Mouse (Mus musculus) adrenal gland, adult 18-20 months (tissue): ENCODE results near the gene Abraxas2. TPM values are rescaled to one million over a fixed set of nuclear protein-coding genes. Genes with fewer than 3 reads are reported as not detected.

ENCODE experiments used
- DNase-seq, 2 experiments: peaks; one replicate each; pipeline ENCODE4 v3.0.0; 2021 to 2022; ENCODE audit warnings: low spot score in 2 of 2
- total RNA-seq, 2 experiments: library from RNA; stranded (reverse); gene quantifications; 1 replicate in 1 of 2; 2 replicates in 1 of 2; pipeline ENCODE4 v1.2.3; 2021

Gene Abraxas2
- total RNA-seq, 2 experiments from 2014 or later, result 32.9 to 36.9 TPM

DNA sequence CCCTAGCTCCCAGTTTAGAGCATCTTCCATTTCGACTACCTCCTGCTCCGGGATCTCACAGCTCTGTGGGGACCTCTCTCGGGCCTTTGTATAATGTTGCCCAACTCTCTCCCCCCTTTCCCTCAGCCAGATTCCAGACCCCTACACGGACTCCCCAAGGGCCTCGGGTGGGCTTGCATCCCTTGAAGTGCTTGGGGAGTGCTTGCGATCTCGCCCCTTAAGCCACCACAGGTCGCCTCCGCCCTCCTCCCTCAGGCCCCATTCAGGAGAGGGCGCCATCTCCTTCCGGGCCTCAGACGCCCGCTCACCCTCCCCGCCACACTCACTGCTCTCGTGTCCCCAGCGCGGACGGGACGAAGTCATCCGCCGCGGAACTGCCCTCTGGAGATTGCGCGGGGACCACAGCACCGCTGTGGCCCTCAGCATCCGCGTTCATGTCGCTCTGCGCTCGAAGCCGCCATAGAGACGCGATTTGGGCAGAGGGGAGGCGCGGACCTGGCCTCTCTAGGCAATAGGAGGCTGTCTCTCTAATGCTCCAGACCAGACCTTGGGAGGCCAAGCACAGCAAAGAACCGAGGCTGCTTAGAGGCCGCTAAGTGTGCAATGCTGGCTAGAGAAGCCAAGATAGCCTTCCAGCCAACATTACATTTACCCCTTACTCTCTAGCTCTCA lies 6.7 kb upstream of the Abraxas2 start, which contains the start of gene Eef1akmt2:
Gene Eef1akmt2 (minus strand): TSS at position 501 of the 672 bp plus-strand sequence.
- peak; percentile 69 to 70 for DNase-seq

DNA sequence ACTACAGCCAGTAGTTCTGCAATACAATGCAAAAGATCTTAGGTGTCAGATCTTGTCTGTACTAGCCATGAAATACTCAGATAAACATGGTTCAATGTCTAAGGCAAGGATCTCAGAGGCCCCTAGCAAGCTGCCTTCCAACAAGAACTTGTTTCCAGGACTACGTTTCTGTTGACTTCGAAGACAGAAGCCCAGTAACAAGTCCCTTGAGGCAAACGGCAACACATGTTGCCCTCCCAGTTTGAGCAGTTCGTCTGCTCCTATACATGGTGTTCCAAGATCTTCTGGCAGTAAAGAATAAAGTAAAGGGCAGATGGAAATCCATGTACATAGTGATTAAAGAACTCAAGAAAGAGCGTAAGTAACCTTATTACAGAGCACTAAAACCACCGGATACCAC lies 5.7 kb upstream of the Abraxas2 start:
- DNase-seq, result no peak

DNA sequence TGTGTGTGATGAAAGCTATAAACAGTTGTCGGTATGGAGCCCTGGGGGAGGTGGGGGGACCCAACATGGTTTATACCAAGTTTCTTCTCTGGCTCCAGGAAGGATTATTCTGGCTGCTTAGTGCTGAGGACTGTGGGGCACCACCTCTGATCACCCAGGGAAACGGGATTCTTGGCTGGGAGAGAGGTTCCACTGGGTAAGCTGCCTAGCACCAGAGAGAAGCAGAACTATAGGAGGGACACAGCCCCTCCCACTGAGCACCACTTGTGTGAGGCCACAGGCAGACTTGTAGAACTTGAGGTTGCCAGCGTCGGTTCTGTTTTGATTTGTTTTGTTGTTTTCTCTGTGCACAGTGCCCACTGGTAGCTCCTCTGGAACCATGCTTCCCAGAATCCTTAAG lies 5.1 kb upstream of the Abraxas2 start:
- no peak for DNase-seq

- no peak for DNase-seq
Observed at GRCm38 (mm10) chr7:132856083-132856482, 2.9 kb upstream of the Abraxas2 start.

- no peak for DNase-seq
Observed at GRCm38 (mm10) chr7:132858043-132858608, 899 bp upstream of the Abraxas2 start.

- no peak for DNase-seq
Observed at GRCm38 (mm10) chr7:132866316-132866715, 7.3 kb downstream of the Abraxas2 start.

GRCm38 (mm10) chr7:132873043-132873442 lies 14.0 kb downstream of the Abraxas2 start:
- DNase-seq, result no peak

GRCm38 (mm10) chr7:132875391-132876086 lies 16.5 kb downstream of the Abraxas2 start:
- DNase-seq, result no peak

GRCm38 (mm10) chr7:132880276-132880675 lies 21.3 kb downstream of the Abraxas2 start:
- DNase-seq, result no peak

- no peak for DNase-seq
Observed at GRCm38 (mm10) chr7:132882343-132882742, 23.3 kb downstream of the Abraxas2 start.

- no peak for DNase-seq
Observed at GRCm38 (mm10) chr7:132884031-132884430, 25.0 kb downstream of the Abraxas2 start.

DNA sequence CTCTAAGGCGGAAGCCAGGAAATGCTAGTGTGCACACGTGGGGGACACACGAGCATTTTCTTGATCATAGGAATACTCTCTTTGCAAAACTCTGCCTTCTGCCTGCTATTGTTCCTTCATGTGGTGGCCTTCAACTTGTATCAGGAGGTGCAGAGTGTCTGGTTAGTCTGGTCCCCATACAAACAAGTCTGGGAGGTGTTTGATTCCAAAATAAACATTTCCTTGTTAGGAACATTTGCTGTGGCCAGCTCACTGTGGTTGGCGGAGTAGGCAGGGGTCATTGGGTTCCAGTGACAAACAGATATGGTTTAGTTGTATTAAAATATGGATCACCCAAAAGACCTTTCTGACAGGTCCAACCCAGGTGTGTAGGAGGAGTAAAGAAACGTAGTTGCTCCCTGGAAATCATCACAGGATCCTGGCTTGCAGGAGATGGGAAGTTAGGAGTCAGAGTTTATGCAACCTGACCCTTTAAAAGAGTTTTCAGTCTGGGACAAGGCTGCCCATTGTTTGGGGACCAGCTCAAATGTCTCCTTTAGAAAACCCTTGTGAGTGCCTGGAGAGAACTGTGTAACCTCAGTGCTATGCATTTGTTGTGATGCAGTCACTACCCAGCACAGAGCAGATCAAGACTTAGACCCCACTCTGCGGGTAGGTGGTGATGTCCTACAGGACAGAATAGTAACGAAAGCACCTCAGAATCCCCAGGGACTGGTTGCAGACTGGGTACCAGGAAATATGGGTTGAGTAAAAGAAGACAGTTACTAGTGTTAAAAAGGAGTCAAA lies 28.2 kb downstream of the Abraxas2 start:
- peak in 1 of 2 experiments; percentile 6 for DNase-seq

DNA sequence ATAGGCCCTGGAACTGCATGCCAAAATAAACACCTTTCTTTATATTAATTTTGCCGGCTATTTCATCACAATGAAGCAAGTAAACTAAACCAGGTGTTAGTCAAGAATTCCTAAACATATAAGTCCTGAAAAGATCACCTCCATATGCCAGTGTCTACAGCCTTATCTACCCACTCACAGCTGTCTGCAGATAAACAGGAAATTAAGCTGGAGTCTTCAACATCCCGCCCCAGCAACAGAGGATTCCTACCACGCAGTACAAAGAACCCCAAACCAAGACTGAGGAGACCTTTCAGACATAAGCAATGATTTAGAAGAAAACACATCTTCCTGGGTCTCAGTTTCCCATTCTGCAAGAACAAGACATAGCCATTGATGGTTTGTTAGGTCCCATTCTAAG lies 29.0 kb downstream of the Abraxas2 start:
- no peak for DNase-seq

DNA sequence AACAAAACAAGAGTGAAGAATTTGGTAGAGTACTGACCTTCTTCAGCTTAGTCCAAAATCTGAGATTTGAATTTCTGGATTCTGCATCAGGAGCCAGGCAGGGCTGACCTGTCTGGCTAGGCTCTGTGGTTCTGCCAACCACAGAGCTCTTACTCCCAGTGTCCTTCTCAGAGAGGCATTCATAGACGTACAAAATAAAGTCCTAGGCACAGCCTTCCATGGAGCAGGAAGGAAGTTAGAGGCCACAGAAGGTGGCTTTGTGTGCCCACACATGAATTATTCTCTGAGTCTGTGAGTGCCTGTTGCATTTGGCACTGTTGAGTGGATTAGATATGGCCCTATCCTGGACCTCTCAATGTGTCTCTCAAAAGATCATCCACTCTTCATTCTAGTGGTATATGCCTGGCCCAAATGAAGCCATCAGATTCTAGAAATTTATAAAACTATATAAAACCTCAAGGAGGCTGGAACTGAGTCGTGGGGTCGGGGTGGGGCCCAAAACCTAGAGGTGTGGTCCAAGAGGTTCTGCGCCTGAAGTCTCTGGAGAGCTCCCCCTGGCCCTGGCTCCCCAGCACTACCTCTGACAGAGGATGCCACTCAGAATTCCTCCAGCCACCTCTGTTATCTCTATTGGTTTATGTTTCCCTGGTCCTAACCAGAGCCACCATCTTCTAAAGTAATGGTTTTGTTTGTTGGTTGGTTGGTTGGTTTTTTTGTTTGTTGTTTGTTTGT lies 29.7 kb downstream of the Abraxas2 start:
- no peak for DNase-seq

DNA sequence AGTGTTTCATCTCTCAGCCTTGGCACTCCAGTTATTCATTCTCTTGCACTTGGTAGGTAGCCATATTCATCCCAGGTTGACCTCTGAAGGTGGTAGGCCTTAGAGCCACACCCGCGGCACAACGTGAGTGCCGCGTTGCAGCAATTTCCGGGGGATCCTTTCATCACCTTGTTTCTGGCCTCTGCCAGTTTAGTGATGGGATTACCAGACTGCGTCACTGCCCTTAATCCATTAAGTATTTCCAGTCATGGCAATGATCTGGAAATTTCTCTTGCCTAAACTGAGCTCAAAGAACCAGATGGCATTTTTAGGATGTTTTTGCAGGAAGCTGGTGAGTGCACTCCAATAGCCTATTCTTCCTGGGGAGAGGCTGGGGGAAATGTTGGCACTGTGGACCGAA lies 30.7 kb downstream of the Abraxas2 start:
- DNase-seq, result no peak

DNA sequence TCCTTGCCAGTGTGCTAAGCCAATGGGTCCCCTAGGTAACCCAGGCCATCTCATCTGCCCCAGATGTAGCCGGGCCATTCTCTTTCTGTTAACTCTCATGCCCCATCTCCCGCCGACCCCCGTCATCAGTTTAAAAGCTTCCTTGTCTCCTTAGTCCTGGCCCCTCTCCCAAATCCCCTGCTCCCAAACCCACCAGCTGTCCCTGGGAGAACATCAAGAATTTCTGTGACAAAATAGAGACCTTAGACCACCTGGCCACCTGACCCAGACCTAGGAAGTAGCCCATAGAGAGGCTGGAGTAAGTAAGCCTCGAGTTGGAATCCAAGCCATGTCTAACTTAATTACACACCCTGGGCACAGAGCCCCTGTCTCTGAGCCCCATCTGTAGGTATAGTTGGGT lies 31.2 kb downstream of the Abraxas2 start:
- no peak for DNase-seq

DNA sequence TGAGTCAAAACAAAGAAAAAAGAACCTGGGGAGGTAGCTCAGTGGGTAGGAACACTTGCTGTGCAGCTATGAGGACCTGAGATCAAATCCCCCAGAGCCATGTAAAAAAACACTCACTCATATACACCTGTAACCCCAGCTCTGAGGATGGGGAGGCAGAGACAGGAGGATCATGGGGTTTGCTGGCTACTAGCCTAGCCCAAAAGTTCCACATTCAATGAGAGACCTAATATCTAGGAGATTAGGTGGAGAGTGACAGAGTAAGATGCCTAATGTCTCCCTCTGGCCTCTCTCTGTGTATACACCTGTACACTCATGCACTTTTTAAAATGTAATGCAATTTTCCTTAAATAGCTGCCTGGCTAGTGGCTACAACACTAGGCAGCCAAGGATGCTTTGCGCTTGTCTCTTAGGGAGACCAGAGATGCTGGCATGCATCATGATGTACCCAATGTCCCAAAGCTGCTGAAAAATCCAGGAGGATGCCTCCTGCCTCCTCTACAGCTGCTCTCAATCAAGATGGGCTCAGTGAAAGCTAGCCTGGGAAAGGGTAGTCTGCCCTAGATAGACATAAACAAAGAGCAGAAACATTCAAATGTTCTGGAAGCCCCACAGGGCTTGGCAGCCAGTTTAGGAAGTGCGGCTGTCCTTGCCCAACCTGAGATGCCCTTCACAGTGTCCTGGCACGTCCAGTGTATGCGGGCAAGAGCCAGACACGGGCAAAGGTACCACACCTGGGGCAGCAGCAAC lies 32.7 kb downstream of the Abraxas2 start:
- DNase-seq, result no peak

DNA sequence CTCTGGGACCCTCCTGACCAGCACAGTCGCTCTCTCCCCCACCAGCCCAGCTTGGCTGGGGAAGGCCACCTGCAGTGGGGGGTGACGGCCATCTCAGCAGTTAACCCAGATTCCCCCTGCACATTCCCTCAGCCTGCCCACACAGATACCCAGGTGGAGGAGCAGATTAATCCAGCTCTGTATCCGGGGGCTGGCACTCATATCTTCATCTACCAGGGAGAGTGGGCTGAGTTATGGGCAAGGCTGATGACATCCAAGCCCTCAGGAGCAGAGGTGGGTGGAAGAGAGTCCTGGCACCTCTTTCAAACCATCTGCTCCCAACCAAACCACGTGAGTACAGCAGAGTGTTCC lies 33.3 kb downstream of the Abraxas2 start:
- no peak for DNase-seq

- no peak for DNase-seq
Observed at GRCm38 (mm10) chr7:132892806-132893205, 33.8 kb downstream of the Abraxas2 start.

- no peak for DNase-seq
Observed at GRCm38 (mm10) chr7:132893336-132893735, 34.3 kb downstream of the Abraxas2 start.
